Mouse (Mus musculus) thymus, postnatal 10 days (tissue): ENCODE measurements at regions not wholly inside any gene's neighbourhood (a gene's known extent, or its start where the extent isn't known, plus 50 kb on each side); places are given as distances from the start of the nearest gene placed in this dataset.
"Not testable (repeated sequence)": the region's sequence is repeated elsewhere in the genome, so short reads cannot be mapped to it uniquely, and the experiment has no call there.

Experiments
- DNase-seq, 2 experiments: peaks; one replicate each; pipeline ENCODE4 v3.0.0; 2021; ENCODE audit warnings: low spot score in 2 of 2

DNA sequence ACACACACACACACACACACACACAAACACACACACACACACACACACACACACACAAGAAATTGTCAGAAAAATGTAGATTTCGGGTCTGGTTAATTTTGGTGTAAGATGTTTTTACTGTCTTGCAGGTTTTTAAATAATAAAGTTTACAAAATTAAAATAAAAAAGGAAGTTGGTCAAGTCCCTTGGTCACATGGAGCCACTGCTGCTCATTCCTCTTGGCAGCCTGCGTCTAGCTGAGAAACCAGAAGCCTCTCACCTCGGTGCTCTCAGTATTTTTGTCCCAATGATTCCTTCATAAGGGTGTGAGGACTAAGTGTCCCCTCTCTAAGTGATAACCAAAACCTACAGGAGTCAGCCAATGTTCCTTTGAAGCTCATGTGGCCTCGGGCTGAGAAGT lies 76.8 kb upstream of the Smg1 start:
- no peak for DNase-seq

DNA sequence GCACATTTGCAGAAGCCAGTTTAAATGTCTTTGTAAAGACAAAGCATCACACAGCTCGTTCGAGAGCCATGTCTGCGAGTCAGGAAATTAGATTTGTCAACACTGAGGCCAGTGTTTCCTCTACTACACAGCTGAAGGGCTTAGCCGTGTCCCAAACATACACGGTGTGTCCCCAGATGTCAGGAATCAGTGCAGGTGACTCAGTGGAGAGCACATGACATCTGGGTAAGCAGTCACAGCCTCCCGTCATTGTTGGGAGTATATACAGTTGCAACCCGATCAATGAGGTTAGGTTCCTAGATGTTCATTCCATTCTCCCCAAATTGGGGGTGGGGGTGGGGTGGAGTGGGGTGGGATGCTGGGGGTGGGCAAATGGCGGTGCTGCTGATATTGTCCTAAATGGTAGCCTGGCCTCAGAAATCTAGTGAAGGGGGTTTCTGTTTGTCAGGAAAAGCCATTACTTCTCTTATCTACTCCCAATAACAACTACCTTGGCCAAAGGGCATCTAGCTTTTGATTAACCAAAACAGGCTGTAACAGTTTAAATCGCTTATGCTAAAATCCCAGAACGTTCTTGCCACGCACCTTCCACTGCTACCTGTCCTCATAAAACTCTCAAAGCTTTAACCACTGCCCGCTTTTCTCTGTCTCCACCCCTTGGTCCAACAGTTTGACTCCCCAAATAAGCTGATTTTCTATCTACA lies 75.1 kb upstream of the Smg1 start:
- DNase-seq = no peak

DNA sequence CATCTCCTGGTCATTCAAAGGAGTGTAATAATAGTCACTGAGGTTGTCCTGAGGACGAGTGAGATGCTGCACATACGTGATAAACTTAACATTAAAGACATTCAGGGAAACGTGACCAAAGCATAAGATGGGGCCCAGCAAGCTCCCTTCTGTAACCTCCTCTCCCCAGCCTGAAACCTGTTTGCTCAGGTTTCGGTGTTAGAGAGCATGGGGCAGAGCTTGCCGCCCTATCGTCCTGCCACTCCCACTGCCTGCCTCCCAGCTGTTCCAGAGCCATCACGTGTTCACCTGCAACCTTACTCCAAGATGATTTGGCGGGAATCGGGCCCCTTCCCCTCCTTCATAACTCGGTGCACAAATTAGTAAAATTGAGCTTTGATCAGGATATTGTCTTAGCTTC lies 71.4 kb upstream of the Smg1 start:
- not testable (repeated sequence) for DNase-seq

DNA sequence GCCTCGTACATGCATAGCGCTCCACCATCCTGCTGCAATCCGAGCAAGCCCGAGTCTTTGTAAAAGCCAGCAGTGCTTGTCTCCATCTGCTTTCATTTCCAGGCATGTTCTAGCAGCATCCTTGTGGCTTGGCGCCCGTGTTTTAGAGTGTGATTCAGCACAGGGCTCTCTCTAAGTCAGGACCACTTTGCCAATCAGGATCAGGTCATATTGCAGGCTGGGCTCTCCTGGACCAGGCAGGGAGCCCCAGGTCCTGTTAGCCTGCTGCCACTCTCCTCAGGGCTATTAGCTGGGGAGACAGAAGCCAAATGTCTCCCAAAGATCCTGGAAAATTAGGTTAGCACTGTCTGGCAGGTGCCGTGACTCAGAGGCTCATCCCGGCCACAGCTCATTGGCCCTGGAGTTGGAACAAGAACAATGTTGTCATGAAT lies 70.8 kb upstream of the Smg1 start:
- DNase-seq = no peak

DNA sequence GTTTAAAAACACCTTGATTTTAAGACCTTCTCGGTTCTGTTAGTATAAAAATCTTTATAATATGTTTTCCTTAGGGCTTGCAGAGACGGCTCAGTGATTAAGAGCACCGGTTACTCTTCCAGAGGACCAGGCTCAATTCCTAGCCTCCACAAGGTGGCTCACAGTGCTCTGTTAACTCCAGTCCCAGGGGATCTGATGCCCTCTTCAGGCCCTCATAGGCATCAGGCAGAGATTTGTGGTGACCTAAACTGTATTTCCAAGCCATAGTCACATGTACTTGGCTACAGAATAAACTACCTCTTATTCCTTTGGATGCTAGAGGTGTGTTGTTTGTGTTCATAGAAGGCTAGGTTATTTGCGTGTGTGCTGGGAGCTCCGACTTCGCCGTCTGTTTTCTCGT lies 70.3 kb upstream of the Smg1 start:
- DNase-seq = no peak

DNA sequence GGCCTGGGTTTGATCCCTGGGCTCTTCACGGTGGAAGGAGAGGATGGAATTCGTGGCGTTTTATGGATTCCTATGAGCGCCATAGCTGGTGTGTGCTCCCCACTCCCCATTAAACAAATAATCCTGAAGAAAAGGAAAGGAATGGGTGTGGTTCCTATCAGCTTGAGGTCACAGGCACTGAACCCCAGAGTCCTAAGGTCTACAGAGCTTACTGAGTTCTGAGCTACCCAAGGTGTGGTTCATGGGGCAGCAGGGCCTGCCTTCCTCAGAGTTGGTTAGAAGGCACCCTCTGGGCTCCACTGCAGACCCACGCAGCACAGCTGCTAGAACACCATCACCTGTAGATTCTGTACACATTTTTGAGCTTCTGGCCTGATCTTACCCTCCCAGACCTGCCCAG lies 66.3 kb upstream of the Smg1 start:
- no peak for DNase-seq

DNA sequence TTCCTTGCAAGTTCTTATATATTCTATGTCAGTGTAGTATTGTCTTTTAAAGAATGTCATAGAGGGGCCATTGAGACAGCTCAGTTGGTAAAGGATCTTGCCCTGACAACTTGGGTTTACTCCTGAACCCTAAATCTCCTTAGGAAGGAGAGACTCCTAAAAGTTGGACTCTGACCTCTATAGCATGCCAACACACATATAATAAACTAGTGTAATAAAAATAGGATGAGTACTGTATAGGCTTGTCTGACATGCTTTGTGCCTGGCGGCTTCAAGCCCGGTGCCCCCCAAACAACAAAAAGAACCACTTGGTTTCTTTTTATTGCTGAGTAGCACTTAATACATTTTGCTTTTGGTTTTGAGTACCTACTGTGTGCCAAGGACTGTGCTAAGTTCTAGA lies 65.4 kb upstream of the Smg1 start:
- DNase-seq = no peak

DNA sequence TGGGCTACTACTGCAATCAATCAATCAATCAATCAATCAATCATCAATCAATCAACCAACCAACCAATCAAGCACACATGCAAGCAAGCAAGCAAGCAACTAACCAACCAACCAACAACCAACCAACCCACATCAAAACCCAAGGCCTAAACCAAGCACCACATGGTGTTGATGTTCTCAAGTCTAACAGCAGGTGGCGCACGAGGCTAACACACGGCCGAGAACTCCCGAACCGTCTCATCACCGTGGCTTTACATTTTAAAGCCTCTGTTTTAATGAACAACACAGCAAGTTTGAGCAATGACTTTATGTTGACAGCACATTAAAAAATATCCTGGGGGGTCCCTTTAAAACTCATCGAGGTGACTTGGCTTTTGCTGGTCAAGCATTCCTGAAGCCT lies 61.3 kb upstream of the Smg1 start:
- DNase-seq = peak; percentile 41 to 85

DNA sequence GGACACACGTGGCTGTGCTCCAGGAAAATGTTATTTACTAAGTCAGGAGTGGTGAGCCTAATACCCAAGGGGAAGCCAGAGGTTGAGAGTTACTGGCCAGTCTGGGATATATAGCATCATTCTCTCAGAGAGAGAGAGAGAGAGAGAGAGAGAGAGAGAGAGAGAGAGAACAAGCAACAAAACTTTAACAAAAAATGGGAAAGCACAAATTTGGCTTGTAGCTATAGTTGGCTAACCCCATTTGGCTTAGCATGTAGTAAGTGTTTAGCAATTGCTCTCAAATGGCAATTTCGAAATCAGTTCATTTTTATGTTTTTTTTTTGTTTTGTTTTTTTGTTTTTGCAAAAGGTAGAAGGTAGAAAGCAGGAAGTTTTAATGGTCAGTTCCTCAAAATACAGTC lies 60.9 kb upstream of the Smg1 start:
- no peak for DNase-seq

DNA sequence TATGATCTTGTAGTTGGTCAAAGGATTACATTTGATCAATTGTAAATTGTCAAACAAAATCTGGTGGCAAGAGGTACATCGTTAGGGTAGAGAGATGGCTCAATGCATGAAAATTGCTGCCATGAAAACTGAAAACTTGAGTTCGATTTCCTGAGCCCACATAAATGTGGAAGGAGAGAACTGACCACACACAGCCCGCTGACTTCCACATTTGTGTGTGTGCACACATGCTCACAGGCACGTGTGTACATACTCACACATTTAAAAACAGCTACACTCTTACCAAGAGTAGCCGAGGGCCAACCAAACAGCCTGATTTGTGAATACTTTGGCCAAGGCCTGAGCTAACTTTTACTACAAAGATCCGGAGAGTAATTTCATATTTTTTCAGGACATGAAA lies 60.5 kb upstream of the Smg1 start:
- no peak for DNase-seq

DNA sequence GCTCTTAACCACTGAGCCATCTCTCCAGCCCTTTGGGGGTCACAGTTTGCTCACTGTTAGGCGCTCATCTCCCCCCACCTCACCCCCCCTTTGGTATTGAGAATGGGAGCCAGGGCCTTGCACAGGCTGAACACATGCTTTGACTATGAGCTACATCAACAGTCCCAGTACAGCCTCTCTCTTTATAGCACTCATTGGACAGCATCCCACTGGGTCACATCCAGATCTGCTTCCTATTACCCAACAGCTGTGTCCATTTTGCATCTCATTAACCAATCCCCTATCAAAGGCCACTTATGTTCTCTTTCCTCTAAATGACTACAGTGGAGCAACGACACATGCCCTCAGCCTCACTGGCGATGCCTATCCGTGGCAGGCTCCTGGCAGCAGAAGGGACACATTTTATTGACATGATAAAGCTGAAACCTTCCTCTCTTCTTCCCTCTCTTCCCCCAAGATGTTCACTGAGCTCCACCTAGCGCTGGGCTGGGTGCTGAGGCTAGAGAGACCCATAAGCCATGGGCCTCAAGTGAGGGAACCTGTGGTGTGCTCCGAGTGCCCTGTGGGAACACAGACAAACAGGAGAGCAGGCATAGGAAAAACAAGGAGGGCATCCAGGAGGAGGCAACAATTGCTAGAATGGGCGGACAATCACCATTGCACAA lies 57.3 kb upstream of the Smg1 start:
- DNase-seq = no peak

DNA sequence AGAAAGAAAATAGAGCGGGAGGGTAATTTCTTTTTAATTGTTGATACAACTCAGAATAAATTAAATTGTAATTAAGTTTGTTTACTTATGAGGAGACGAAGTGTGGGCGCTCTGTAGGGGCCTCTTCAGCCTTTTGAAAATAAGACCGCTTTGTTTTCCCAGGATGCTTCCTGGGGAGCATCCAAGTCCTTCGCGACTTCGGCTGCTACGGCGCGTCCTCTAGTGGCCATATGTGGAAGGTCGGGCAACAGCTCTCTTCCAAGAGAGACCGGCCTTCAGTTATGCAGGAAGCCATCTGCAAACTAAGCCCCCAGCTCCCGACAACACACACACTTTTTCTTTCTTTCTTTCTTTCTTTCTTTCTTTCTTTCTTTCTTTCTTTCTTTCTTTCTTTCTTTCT lies 54.1 kb upstream of the Smg1 start:
- peak; percentile 55 to 79 for DNase-seq

DNA sequence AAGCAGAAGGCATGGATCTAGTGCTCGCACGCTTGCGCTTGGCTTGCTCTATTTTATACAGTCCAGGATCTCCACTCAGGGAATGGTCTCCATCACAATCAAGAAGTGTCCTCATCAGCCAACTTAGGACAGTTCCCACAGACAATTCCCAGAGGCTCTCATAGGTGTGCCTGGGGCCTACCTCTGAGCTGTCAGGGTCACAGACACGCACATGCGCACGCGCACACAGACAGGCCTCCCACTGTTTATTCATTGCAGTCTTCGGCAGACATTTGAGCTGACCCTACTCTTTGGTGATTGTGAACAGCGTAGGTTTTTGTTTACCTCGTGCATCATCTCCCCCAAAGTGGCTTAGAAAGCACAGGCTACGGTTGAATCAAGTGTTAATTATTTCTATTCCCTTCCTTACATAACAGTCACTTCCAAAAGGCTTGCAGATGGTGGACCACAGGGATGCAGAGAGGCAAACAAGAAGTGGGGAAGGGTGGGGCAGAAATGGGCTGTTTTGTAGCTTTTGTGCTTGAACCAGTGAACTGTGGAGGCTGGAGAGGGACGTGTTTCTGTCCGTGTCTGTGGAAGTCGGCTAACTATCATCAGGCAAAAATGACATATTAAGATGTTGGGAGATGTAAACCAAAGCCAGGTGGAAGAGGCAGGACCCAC lies 53.5 kb upstream of the Smg1 start:
- no peak for DNase-seq

DNA sequence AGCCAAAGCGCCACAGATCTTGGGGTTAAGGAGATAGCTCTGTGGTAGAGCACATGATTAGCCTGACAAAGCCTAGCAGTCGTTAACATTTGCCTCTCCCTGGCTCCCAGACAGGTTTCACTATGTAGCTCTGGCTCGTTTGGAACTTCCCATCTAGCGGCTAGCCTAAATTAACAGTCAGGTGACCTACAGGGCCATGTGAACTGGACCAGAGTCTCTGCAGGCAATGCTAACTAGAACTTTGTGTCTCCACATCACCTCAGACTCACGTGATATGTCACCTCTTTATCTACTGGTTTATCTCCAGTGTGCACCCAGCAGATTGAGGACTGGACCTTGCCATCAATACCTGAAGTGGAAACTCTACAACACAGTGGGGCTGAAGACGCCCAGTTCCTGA lies 52.4 kb upstream of the Smg1 start:
- DNase-seq = no peak

DNA sequence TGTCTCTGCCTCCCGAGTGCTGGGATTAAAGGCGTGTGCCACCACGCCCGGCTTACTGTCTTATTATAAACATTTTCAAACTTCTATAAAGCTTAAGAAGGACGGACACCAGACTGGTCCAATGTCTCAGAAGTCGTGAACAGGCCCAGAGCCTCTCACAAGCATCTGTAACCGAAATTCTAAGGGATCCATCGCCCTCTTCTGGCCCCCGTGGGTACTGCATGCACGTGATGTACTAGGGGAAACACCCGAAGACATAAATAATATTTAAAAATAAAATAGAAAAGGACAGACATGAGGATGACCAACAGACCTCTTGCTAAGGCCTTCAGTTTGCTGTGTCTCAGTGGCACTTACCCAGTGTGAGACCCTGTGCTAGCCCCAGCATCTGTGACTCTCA lies 51.8 kb upstream of the Smg1 start:
- peak in 1 of 2 experiments; percentile 46 for DNase-seq

DNA sequence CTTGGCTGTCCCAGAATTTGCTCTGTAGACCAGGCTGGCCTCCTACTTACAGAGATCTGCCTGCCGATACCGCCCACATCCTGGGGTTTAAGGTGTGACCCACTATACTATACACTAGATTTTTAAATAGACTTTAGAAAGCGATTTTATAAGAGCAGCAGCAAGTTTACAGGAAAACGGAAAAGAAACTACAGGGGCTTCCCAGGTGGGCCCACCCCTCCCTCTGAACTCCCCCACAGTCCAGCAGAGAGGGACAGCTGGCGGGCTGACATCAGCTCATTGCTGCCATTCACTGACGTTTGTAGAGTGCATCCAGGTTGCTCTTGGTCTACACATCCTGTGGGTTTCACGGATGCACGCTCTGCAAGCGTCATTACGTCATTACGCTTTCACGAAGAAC lies 51.2 kb upstream of the Smg1 start:
- DNase-seq = no peak
